Mouse (Mus musculus) embryonic facial prominence, embryonic 15.5 days (tissue): ENCODE measurements around the gene 2900011O08Rik. TPM values are rescaled to one million over a fixed set of nuclear protein-coding genes. Genes with fewer than 3 reads are reported as not detected.

ENCODE experiments used
- ATAC-seq: fragments of 200-750 bp; cut with Nextera tagmentation; 2 replicates; pipeline ENCODE4 v1.8.0; 2017; ENCODE audit warnings: low read depth, moderate TSS enrichment; ENCODE audit not compliant: insufficient number of reproducible peaks, low FRiP score, low TSS enrichment
- H3K27ac ChIP-seq: fragments of 300-500 bp; sonication (generic); replicated peaks from 2 replicates; pipeline ENCODE4 v1.5.1; 2015; ENCODE audit warnings: mild to moderate bottlenecking, inconsistent platforms
- H3K27me3 ChIP-seq: fragments of 300-500 bp; sonication (generic); 2 replicates; pipeline ENCODE4 v1.6.1; 2015; ENCODE audit warnings: inconsistent platforms
- H3K36me3 ChIP-seq: fragments of 300-500 bp; sonication (generic); 2 replicates; pipeline ENCODE4 v1.6.1; 2015; ENCODE audit warnings: mild to moderate bottlenecking, inconsistent platforms
- H3K4me1 ChIP-seq: fragments of 300-500 bp; sonication (generic); 2 replicates; pipeline ENCODE4 v1.6.1; 2015; ENCODE audit warnings: inconsistent platforms
- H3K4me2 ChIP-seq: fragments of 300-500 bp; sonication (generic); replicated peaks from 2 replicates; pipeline ENCODE4 v1.6.1; 2015; ENCODE audit warnings: mild to moderate bottlenecking, inconsistent platforms
- H3K4me3 ChIP-seq: fragments of 300-500 bp; sonication (generic); replicated peaks from 2 replicates; pipeline ENCODE4 v1.5.1; 2015; ENCODE audit warnings: mild to moderate bottlenecking, inconsistent platforms
- H3K9ac ChIP-seq: fragments of 300-500 bp; sonication (generic); 2 replicates; pipeline ENCODE4 v1.6.1; 2015; ENCODE audit warnings: inconsistent platforms
- H3K9me3 ChIP-seq: fragments of 300-500 bp; sonication (generic); replicated peaks from 2 replicates; pipeline ENCODE4 v1.6.1; 2016; ENCODE audit warnings: inconsistent platforms
- WGBS: fragments of 180-500 bp; shearing (Covaris S2); methylation state at CpG from one replicate; pipeline ENCODE4 v1.1.7; 2015; 5-methylcytosine and 5-hydroxymethylcytosine counted together
- microRNA-seq: library from miRNA; unstranded; fragments of <30 nt; microRNA quantifications from one replicate; pipeline ENCODE4, GENCODE M21; 2016; ENCODE audit warnings: borderline number of aligned reads
- polyA plus RNA-seq: library from polyadenylated mRNA; unstranded; fragments of >200 nt; fragmentation: Nextera tagmentation; extraction: Ambion mirVana; gene quantifications from 2 replicates; pipeline ENCODE4 v1.2.1, GENCODE M21; 2015

Gene 2900011O08Rik
- polyA plus RNA-seq, 1 experiment from 2014 or later, result 3.1 TPM

DNA sequence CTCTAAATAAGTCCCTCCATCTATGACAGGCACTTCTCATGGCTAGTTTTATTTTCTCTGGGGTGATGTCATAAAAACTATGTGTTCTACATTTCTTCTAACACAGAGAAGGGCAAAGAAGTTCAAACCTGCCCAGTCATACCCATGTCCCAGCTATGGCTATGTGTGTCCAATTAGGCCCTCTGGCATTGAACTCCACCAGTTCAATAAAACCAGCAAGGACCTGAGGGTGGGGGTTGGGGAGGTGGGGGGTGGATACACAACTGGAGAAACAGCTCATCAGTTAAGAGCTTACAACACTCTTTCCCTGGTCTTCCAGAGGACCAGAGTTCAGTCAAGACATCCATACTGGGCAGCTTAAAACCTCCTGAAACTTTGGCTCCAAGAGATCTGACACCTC is 152.7 kb downstream of the 2900011O08Rik start:
- H3K27ac ChIP-seq, result no peak overlapping the region
- no peak overlapping the region for H3K4me2 ChIP-seq
- no peak overlapping the region for H3K9ac ChIP-seq
- H3K4me3 ChIP-seq, result no peak overlapping the region
- no peaks in the 10 kb centered on the region for H3K27me3 ChIP-seq
- H3K4me1 ChIP-seq, result no peaks in the 10 kb centered on the region
- H3K36me3 ChIP-seq, result peaks cover 81% of the 10 kb centered on the region
- ATAC-seq, result no peak
- H3K9me3 ChIP-seq, result no peaks in the 10 kb centered on the region

DNA sequence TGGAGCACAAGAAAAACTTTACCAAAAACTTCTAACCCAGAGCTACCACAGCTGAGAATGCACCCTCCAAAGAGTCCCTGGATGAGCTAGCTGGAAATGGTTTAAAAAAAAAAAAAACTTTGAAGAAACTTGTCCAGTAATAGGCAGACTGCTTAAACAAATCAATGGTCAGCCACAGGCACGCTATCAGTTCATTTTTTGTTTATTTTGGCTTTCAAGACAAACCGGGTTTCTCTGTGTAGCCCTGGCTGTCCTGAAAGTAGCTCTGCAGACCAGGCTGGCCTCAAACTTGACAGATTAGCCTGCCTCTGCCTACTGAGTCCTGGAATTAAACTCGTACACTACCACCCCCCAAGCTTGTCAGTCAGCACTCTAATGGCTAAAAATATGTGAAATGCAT is 156.9 kb downstream of the 2900011O08Rik start:
- H3K27ac ChIP-seq, result no peak overlapping the region
- 88% methylated on average over 3 of the region's 3 CpGs for WGBS
- H3K9me3 ChIP-seq, result no peaks in the 10 kb centered on the region
- H3K4me3 ChIP-seq, result no peak overlapping the region
- H3K9ac ChIP-seq, result no peak overlapping the region
- peaks cover 79% of the 10 kb centered on the region for H3K36me3 ChIP-seq
- H3K4me1 ChIP-seq, result no peaks in the 10 kb centered on the region
- ATAC-seq, result no peak
- no peak overlapping the region for H3K4me2 ChIP-seq
- H3K27me3 ChIP-seq, result no peaks in the 10 kb centered on the region

DNA sequence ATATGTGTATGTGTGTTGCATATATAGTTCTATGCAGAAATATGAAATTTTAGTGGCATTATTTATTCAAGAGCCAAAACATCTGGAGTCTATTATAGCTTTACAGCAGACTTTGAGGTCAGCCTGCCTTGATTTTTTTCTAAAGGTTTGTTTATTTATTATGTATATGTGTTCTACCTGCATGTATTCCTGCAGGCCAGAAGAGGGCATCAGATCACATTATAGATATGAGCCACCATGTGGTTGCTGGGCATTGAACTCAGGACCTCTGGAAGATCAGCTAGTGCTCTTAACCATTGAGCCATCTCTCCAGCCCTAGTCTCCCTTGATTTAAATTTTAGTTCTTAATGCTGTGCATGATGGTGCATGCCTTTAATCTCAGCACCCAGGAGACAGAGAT is 161.3 kb downstream of the 2900011O08Rik start:
- Histone ChIP-seq H3K4me3 (no peak overlapping the region), H3K4me1 (no peaks in the 10 kb centered on the region), H3K4me2 (no peak overlapping the region), H3K27ac (no peak overlapping the region), H3K36me3 (peaks cover 74% of the 10 kb centered on the region), H3K27me3 (no peaks in the 10 kb centered on the region), H3K9ac (no peak overlapping the region), H3K9me3 (no peaks in the 10 kb centered on the region)
- ATAC-seq, result no peak

Small RNAs within 50 kb of the gene (microRNA-seq; reads per million reads assigned to microRNA genes)
- gene Gm27671, result not detected

Other genes with a start within 250 kb of the 2900011O08Rik start
- gene Rrn3, start 205.9 kb upstream of the 2900011O08Rik start, polyA plus RNA-seq, result 59.5 and 59.6 TPM in 2 replicates
- 187 and 201 TPM in 2 replicates for gene Ntan1, start 167.8 kb upstream of the 2900011O08Rik start, polyA plus RNA-seq
- 97.3 and 103 TPM in 2 replicates for gene Pdxdc1, start 83.5 kb upstream of the 2900011O08Rik start, polyA plus RNA-seq
- gene Mpv17l, start 83.4 kb upstream of the 2900011O08Rik start, polyA plus RNA-seq, result 5.7 and 6.4 TPM in 2 replicates
- 0.09 and 0.47 TPM in 2 replicates for gene Ifitm7, start 284 bp downstream of the 2900011O08Rik start, polyA plus RNA-seq
- gene Nde1, start 176.7 kb downstream of the 2900011O08Rik start, polyA plus RNA-seq, result 96.9 and 102 TPM in 2 replicates
- gene Marf1, start 176.7 kb downstream of the 2900011O08Rik start, polyA plus RNA-seq, result 17.6 and 17.7 TPM in 2 replicates